Mouse (Mus musculus): Measurements from ENCODE around the gene Eif4ebp2.
"Not testable (repeated sequence)": the region's sequence is repeated elsewhere in the genome, so short reads cannot be mapped to it uniquely, and the experiment has no call there.

Eif4ebp2 gene

GRCm38 (mm10) chr10:61465009-61465408 lies 12.5 kb upstream of the Eif4ebp2 start:
- no peak for DNase-seq (ENCODE audit: low read depth, low spot score)

- DNase-seq (ENCODE audit: low read depth, low spot score) = peak; percentile 72
Measured at GRCm38 (mm10) chr10:61457182-61457581, 4.7 kb upstream of the Eif4ebp2 start.

- DNase-seq (ENCODE audit: low read depth, low spot score) = not testable (repeated sequence)
Measured at GRCm38 (mm10) chr10:61453171-61453570, 710 bp upstream of the Eif4ebp2 start.

- peak; percentile 50 for DNase-seq (ENCODE audit: low read depth, low spot score)
Measured at GRCm38 (mm10) chr10:61451931-61452617, 387 bp downstream of the Eif4ebp2 start.

GRCm38 (mm10) chr10:61451463-61451930 lies 964 bp downstream of the Eif4ebp2 start:
- peak; percentile 78 for DNase-seq (ENCODE audit: low read depth, low spot score)

- no peak for DNase-seq (ENCODE audit: low read depth, low spot score)
Measured at GRCm38 (mm10) chr10:61448834-61449233, 3.6 kb downstream of the Eif4ebp2 start.

GRCm38 (mm10) chr10:61447581-61448353 lies 4.7 kb downstream of the Eif4ebp2 start:
- DNase-seq (ENCODE audit: low read depth, low spot score) = no peak

GRCm38 (mm10) chr10:61445016-61445415 lies 7.4 kb downstream of the Eif4ebp2 start:
- no peak for DNase-seq (ENCODE audit: low read depth, low spot score)

GRCm38 (mm10) chr10:61443876-61444275 lies 8.6 kb downstream of the Eif4ebp2 start:
- DNase-seq (ENCODE audit: low read depth, low spot score) = no peak

GRCm38 (mm10) chr10:61443456-61443855 lies 9.0 kb downstream of the Eif4ebp2 start:
- no peak for DNase-seq (ENCODE audit: low read depth, low spot score)

GRCm38 (mm10) chr10:61440202-61440800 lies 12.2 kb downstream of the Eif4ebp2 start:
- peak; percentile 56 for DNase-seq (ENCODE audit: low read depth, low spot score)

GRCm38 (mm10) chr10:61431375-61431774 lies 21.1 kb downstream of the Eif4ebp2 start:
- DNase-seq (ENCODE audit: low read depth, low spot score) = no peak

- no peak for DNase-seq (ENCODE audit: low read depth, low spot score)
Measured at GRCm38 (mm10) chr10:61429043-61429442, 23.4 kb downstream of the Eif4ebp2 start.

GRCm38 (mm10) chr10:61428416-61428815 lies 24.0 kb downstream of the Eif4ebp2 start:
- DNase-seq (ENCODE audit: low read depth, low spot score) = no peak

GRCm38 (mm10) chr10:61427951-61428350 lies 24.5 kb downstream of the Eif4ebp2 start:
- DNase-seq (ENCODE audit: low read depth, low spot score) = no peak

GRCm38 (mm10) chr10:61426251-61426757 lies 26.2 kb downstream of the Eif4ebp2 start:
- no peak for DNase-seq (ENCODE audit: low read depth, low spot score)

GRCm38 (mm10) chr10:61425047-61425446 lies 27.4 kb downstream of the Eif4ebp2 start:
- DNase-seq (ENCODE audit: low read depth, low spot score) = no peak

- DNase-seq (ENCODE audit: low read depth, low spot score) = peak; percentile 73
Measured at GRCm38 (mm10) chr10:61424500-61424899, 28.0 kb downstream of the Eif4ebp2 start.

GRCm38 (mm10) chr10:61423289-61423688 lies 29.2 kb downstream of the Eif4ebp2 start:
- DNase-seq (ENCODE audit: low read depth, low spot score) = peak; percentile 88

- DNase-seq (ENCODE audit: low read depth, low spot score) = no peak
Measured at GRCm38 (mm10) chr10:61422861-61423260, 29.6 kb downstream of the Eif4ebp2 start.

- DNase-seq (ENCODE audit: low read depth, low spot score) = no peak
Measured at GRCm38 (mm10) chr10:61420011-61420410, 32.5 kb downstream of the Eif4ebp2 start.

GRCm38 (mm10) chr10:61419146-61419545 lies 33.3 kb downstream of the Eif4ebp2 start:
- DNase-seq (ENCODE audit: low read depth, low spot score) = peak; percentile 60
